Mouse (Mus musculus) R1 (cell line): Measurements from ENCODE around the gene Thbs1.

ENCODE experiments used
- DNase-seq: peaks from one replicate; pipeline ENCODE4 v3.0.0-alpha.2; 2018; ENCODE audit warnings: low read depth, low spot score

Gene Thbs1

GRCm38 (mm10) chr2:118111488-118112131 lies at the start of gene Thbs1:
Gene Thbs1 (plus strand): TSS chr2:118111876.
- peak; percentile 83 for DNase-seq

GRCm38 (mm10) chr2:118064121-118064764 lies 47.4 kb upstream of the Thbs1 start:
- peak; percentile 84 for DNase-seq

- DNase-seq: peak; percentile 51
These were observed 45.5 kb upstream of the Thbs1 start for GRCm38 (mm10) chr2:118066065-118066770.

GRCm38 (mm10) chr2:118069975-118070374 lies 41.7 kb upstream of the Thbs1 start:
- no peak for DNase-seq

GRCm38 (mm10) chr2:118072811-118073372 lies 38.8 kb upstream of the Thbs1 start:
- no peak for DNase-seq

GRCm38 (mm10) chr2:118074030-118074429 lies 37.6 kb upstream of the Thbs1 start:
- DNase-seq: no peak

GRCm38 (mm10) chr2:118075165-118075564 lies 36.5 kb upstream of the Thbs1 start:
- DNase-seq: no peak

- no peak for DNase-seq
These were observed 32.5 kb upstream of the Thbs1 start for GRCm38 (mm10) chr2:118079131-118079530.

- no peak for DNase-seq
These were observed 30.1 kb upstream of the Thbs1 start for GRCm38 (mm10) chr2:118081581-118081980.

- DNase-seq: no peak
These were observed 28.0 kb upstream of the Thbs1 start for GRCm38 (mm10) chr2:118083652-118084051.

- no peak for DNase-seq
These were observed 27.0 kb upstream of the Thbs1 start for GRCm38 (mm10) chr2:118084693-118085092.

- no peak for DNase-seq
These were observed 26.0 kb upstream of the Thbs1 start for GRCm38 (mm10) chr2:118085647-118086046.

- no peak for DNase-seq
These were observed 24.5 kb upstream of the Thbs1 start for GRCm38 (mm10) chr2:118087044-118087726.

GRCm38 (mm10) chr2:118091226-118091625 lies 20.4 kb upstream of the Thbs1 start:
- DNase-seq: no peak

GRCm38 (mm10) chr2:118099104-118099503 lies 12.6 kb upstream of the Thbs1 start:
- DNase-seq: no peak

GRCm38 (mm10) chr2:118102169-118102568 lies 9.5 kb upstream of the Thbs1 start:
- no peak for DNase-seq

- peak; percentile 70 for DNase-seq
These were observed 1.3 kb upstream of the Thbs1 start for GRCm38 (mm10) chr2:118110225-118110915.

- peak; percentile 83 for DNase-seq
These were observed 574 bp upstream of the Thbs1 start for GRCm38 (mm10) chr2:118111116-118111487.

- no peak for DNase-seq
These were observed 762 bp downstream of the Thbs1 start for GRCm38 (mm10) chr2:118112438-118112837.

GRCm38 (mm10) chr2:118112846-118113479 lies 1.3 kb downstream of the Thbs1 start:
- no peak for DNase-seq
